Mouse (Mus musculus) stomach, embryonic 16.5 days (tissue): ENCODE data around the gene Cpn1. TPM values are rescaled to one million over a fixed set of nuclear protein-coding genes. Genes with fewer than 3 reads are reported as not detected.

Experiments used
- ATAC-seq: fragments of 200-750 bp; cut with Nextera tagmentation; 2 replicates; pipeline ENCODE4 v1.8.0; 2017; ENCODE audit warnings: moderate number of reproducible peaks, moderate TSS enrichment; ENCODE audit not compliant: insufficient read depth, low FRiP score
- H3K27ac ChIP-seq: fragments of 300-500 bp; sonication (generic); 2 replicates; pipeline ENCODE4 v1.5.1; 2014; ENCODE audit warnings: low read length
- H3K27me3 ChIP-seq: fragments of 300-500 bp; sonication (generic); 2 replicates; pipeline ENCODE4 v1.6.1; 2014; ENCODE audit warnings: low read length, control low read depth, mixed read lengths; ENCODE audit not compliant: control insufficient read depth, insufficient read depth
- H3K36me3 ChIP-seq: fragments of 300-500 bp; sonication (generic); 2 replicates; pipeline ENCODE4 v1.6.1; 2014; ENCODE audit warnings: low read length; ENCODE audit not compliant: control insufficient read depth, insufficient read depth
- H3K4me1 ChIP-seq: fragments of 300-500 bp; sonication (generic); 2 replicates; pipeline ENCODE4 v1.6.1; 2014; ENCODE audit warnings: low read length, control low read depth, mixed read lengths; ENCODE audit not compliant: control insufficient read depth, insufficient read depth
- H3K4me2 ChIP-seq: fragments of 300-500 bp; sonication (generic); 2 replicates; pipeline ENCODE4 v1.6.1; 2014; ENCODE audit warnings: low read depth, low read length, mixed read lengths
- H3K4me3 ChIP-seq: fragments of 300-500 bp; sonication (generic); replicated peaks from 2 replicates; pipeline ENCODE4 v1.5.1; 2014; ENCODE audit warnings: mild to moderate bottlenecking, low read length
- H3K9ac ChIP-seq: fragments of 300-500 bp; sonication (generic); 2 replicates; pipeline ENCODE4 v1.6.1; 2014; ENCODE audit warnings: low read length
- H3K9me3 ChIP-seq: fragments of 300-500 bp; sonication (generic); replicated peaks from 2 replicates; pipeline ENCODE4 v1.6.1; 2016; ENCODE audit warnings: low read length, control low read depth; ENCODE audit not compliant: control insufficient read depth
- WGBS: fragments of 180-500 bp; shearing (Covaris S2); extraction: QIAGEN DNeasy Blood & Tissue Kit; methylation state at CpG from one replicate; pipeline ENCODE4 v1.1.7; 2014; 5-methylcytosine and 5-hydroxymethylcytosine counted together
- polyA plus RNA-seq: library from polyadenylated mRNA; unstranded; fragments of >200 nt; fragmentation: Nextera tagmentation; extraction: Ambion mirVana; gene quantifications from 2 replicates; pipeline ENCODE4 v1.2.1, GENCODE M21; 2015

Gene Cpn1
- polyA plus RNA-seq, 1 experiment from 2014 or later = 56.6 TPM

DNA sequence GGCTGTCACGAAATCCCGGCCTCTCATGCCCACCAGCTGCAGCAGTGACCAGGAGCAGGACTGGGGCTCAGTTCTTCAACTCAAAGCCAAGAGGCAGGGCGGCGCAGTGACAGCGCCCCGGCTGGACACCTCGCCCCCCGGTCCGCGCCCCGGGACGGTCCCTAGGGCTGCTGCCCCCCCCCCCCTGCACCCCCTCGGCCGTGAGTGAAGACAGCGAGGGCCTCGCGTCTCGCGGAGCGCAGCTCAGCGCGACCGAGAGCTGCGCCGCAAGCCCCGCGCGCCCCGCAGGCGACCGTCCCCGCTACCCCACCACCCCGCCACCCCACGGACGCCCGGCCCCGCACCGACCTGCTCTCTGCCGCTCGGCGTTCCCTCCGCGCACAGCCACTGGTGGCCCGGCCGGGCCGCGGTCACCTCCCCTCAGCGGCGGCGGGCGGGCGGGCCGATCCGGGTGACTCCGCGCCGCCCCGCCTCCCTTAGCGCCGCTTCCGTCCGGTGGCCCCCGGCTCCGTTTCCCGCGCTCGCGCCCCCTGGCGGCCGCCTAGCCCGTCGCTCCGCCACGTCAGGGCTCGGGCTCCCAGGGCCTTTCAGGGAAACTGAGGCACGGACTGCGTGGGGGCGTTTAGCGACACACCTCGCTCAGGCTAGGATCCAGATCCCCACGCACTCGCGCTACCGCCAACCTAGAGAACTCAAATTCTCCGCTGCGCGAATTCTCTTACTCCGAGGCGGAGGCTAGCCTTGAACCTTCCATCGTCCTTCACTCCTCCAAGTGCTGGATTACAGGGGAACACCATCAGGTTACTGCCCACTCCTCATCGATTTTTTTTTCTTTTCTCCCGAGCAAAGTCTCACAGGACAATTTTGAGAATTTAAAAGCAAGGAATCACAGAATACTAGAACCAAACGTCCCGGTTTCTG, 46.3 kb downstream of the Cpn1 start, which contains the start of gene Dnmbp:
TSS of gene Dnmbp (minus strand) at position 423 of the 921 bp plus-strand sequence.
- peak within 1 kb of the TSS; percentile 74 for H3K4me2 ChIP-seq
- WGBS = 4% methylated on average over 76 of the region's 94 CpGs
- peak; percentile 92 for ATAC-seq

DNA sequence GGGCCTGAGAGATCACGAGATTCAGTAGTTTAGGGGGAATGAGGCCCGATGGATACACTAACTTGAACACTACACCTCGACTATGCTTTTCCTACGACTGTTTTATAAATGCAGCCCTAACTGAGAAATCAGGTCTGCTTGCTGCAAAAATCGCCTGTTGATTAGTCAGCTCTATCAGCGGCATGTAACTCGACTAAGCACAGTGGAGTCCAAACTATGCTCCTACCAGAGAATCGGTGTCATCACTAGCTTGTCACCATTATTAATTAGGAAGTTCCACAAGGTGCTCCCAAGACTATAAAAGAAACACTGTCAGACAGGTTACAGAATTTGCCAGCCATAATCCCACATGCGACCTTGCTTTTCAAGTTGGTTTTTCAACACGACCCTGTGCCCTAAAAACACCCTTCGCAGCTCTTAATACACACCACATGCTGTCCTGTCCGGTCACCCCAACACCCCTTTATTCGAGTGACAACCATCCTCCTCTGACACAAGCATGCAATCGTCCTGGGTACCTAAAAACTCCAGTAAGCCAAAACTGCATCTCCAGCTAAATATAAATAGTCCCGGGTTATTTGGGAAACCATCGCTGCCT, 47.1 kb downstream of the Cpn1 start:
- Histone ChIP-seq H3K27me3 (no peaks in the 10 kb centered on the region), H3K4me1 (peaks cover 12% of the 10 kb centered on the region), H3K9ac (peak overlapping the region; percentile 89), H3K36me3 (no peaks in the 10 kb centered on the region), H3K4me2 (peak overlapping the region; percentile 74), H3K27ac (peak overlapping the region; percentile 68), H3K9me3 (no peaks in the 10 kb centered on the region), H3K4me3 (peak overlapping the region; percentile 70)
- ATAC-seq = no peak
- WGBS = 15% methylated on average over 16 of the region's 16 CpGs

More for the DNA sequence above, 46.3 kb downstream of the Cpn1 start, which contains the start of gene Dnmbp:
- Histone ChIP-seq H3K4me3 (peak within 1 kb of the TSS; percentile 70), H3K4me1 (peaks cover 12% of the 10 kb centered on the region), H3K27ac (peak within 1 kb of the TSS; percentile 68), H3K36me3 (no peaks in the 10 kb centered on the region), H3K27me3 (no peaks in the 10 kb centered on the region), H3K9me3 (no peaks in the 10 kb centered on the region), H3K9ac (peak within 1 kb of the TSS; percentile 89)

DNA sequence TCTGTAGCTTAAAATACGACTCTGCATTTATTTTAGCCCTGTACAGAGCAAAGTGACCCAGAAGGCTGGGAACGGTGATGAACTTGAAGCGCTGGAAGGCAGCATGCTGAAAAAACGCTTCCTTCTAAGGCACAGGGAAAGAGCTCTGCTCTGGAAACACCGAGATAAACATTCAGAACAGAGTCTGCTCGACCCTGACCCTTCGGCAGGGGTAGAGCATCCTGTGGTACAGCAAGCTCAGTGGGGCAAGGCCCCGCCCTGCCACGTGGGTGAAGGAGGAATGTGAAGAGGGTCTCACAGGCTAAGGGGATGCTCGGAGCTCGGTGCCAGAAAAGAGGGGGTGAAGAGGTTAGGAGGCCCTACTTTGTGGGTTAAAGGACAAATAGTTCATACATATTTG, 48.0 kb downstream of the Cpn1 start:
- Histone ChIP-seq H3K9me3 (no peaks in the 10 kb centered on the region), H3K9ac (no peak overlapping the region; the same call in 1 of the 2 replicates), H3K36me3 (no peaks in the 10 kb centered on the region), H3K4me1 (peaks cover 12% of the 10 kb centered on the region), H3K27ac (peak overlapping the region; percentile 44; the same call in 1 of the 2 replicates), H3K4me2 (peak overlapping the region; percentile 74), H3K27me3 (no peaks in the 10 kb centered on the region), H3K4me3 (no peak overlapping the region; the same call in 1 of the 2 replicates)
- ATAC-seq = no peak
- 20% methylated on average over 11 of the region's 11 CpGs for WGBS

DNA sequence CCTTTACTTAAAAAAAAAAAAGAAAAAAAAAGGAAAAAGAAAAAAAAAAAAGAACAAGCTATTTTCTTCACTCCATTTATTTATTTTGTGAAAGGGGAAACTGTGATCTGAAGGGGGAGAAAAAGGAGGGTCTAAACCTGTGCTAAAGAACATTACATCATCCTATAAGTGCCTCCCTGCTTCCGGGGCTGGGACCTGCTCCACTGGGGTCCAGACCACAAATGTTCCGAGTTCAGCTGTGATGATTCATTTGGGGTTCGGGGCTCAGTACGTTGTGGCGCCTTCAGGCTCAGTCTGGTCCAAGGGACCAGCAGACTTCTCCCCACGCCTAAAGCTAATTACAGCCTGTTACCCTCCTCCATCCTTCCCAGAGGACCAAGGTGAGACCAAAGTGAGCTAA, 55.4 kb downstream of the Cpn1 start:
- WGBS = 90% methylated on average over 6 of the region's 6 CpGs
- Histone ChIP-seq H3K4me3 (no peak overlapping the region), H3K9me3 (no peaks in the 10 kb centered on the region), H3K36me3 (no peaks in the 10 kb centered on the region), H3K4me1 (peaks cover 3% of the 10 kb centered on the region; the same call in 1 of the 2 replicates), H3K4me2 (no peak overlapping the region), H3K27ac (no peak overlapping the region), H3K27me3 (no peaks in the 10 kb centered on the region), H3K9ac (no peak overlapping the region)
- ATAC-seq = no peak

DNA sequence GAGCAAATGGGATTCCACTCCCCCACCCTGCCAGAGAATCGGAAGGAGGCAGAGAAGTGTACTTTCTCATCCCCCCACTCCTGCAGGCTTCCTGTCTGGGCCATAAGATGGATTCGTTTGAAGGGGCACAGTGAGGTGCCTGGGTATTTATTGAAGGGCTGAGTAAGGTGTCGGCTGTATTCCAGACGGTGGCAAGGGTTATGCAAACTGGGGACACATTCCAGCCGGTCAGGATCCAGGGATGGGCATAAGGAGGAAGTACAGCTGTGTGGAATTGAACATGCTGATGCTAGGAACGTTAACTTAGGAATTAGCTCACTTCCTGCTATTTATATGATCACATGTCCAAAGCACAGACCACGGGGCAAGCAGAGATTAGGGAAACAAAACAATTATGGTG, 56.0 kb downstream of the Cpn1 start:
- H3K9me3 ChIP-seq = no peaks in the 10 kb centered on the region
- no peak overlapping the region for H3K27ac ChIP-seq
- no peaks in the 10 kb centered on the region for H3K27me3 ChIP-seq
- no peak overlapping the region for H3K4me2 ChIP-seq
- WGBS = 18% methylated on average over 7 of the region's 7 CpGs
- H3K36me3 ChIP-seq = no peaks in the 10 kb centered on the region
- H3K4me3 ChIP-seq = no peak overlapping the region
- no peak; the same call in 1 of the 2 replicates for ATAC-seq
- H3K9ac ChIP-seq = no peak overlapping the region
- peaks cover 3% of the 10 kb centered on the region; the same call in 1 of the 2 replicates for H3K4me1 ChIP-seq

DNA sequence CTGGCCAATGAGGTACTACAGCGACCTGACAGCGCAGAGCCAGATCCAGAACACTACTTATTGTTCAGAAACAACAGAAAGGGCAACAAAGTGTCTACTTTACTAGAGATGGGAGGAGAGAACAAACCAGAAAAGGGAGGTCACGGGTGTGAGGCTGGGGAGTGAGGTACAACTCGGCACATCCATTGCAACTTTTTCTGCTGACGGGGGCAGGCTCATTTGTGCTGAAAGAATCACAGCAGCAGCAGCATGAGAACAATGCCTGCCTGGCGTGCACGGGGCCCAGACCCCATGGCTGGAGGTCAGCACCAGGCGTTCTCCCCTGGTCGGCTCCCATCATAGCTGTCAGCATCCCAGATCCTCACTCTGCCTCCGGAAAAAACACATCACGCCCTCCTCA, 56.5 kb downstream of the Cpn1 start:
- Histone ChIP-seq H3K27me3 (no peaks in the 10 kb centered on the region), H3K4me3 (no peak overlapping the region), H3K27ac (no peak overlapping the region), H3K9ac (no peak overlapping the region), H3K4me1 (peaks cover 3% of the 10 kb centered on the region; the same call in 1 of the 2 replicates), H3K9me3 (no peaks in the 10 kb centered on the region), H3K36me3 (no peaks in the 10 kb centered on the region), H3K4me2 (no peak overlapping the region)
- WGBS = 52% methylated on average over 11 of the region's 11 CpGs
- ATAC-seq = no peak

DNA sequence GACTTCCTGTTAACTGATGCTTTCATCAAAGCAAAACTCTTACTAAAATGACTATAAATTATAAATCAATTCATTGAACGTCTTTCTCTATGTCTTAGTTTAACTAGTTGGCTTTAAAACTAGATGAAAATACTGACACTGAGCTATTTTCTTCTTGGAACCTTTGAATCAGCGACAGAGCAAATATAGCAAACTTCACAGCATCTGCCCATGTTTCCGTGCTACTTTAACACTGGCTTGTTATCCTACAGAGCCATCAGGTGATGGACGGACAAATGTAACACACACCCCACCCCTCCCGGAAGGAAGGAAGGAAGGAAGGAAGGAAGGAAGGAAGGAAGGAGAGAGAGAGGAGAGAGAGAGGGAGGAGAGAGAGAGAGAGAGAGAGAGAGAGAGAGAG, 58.4 kb downstream of the Cpn1 start:
- H3K4me3 ChIP-seq = no peak overlapping the region
- H3K9me3 ChIP-seq = 0 out of 2 replicates have a peak, but pooled peaks cover 3% of the 10 kb centered on the region
- no peaks in the 10 kb centered on the region for H3K27me3 ChIP-seq
- H3K36me3 ChIP-seq = no peaks in the 10 kb centered on the region; the same call in 1 of the 2 replicates
- no peak for ATAC-seq
- no peak overlapping the region for H3K4me2 ChIP-seq
- H3K27ac ChIP-seq = no peak overlapping the region
- H3K4me1 ChIP-seq = peaks cover 3% of the 10 kb centered on the region; the same call in 1 of the 2 replicates
- H3K9ac ChIP-seq = no peak overlapping the region
- WGBS = 66% methylated on average over 5 of the region's 5 CpGs

- no peaks in the 10 kb centered on the region for H3K27me3 ChIP-seq
- H3K36me3 ChIP-seq = no peaks in the 10 kb centered on the region; the same call in 1 of the 2 replicates
- peaks cover 3% of the 10 kb centered on the region; the same call in 1 of the 2 replicates for H3K4me1 ChIP-seq
- no peak overlapping the region for H3K9ac ChIP-seq
- no peak overlapping the region for H3K4me2 ChIP-seq
- WGBS = 67% methylated on average over 10 of the region's 10 CpGs
- no peak for ATAC-seq
- H3K4me3 ChIP-seq = no peak overlapping the region
- no peak overlapping the region for H3K27ac ChIP-seq
- 0 out of 2 replicates have a peak, but pooled peaks cover 3% of the 10 kb centered on the region for H3K9me3 ChIP-seq
These were observed 59.3 kb downstream of the Cpn1 start for GRCm38 (mm10) chr19:43927057-43927456.
